Mouse (Mus musculus) cortical plate, adult 2 months (tissue): Measurements from ENCODE around the gene Slco3a1.

Experiments used
- CTCF ChIP-seq: fragments of 200-500 bp; IDR thresholded peaks from 2 replicates; pipeline ENCODE4 v1.5.1; 2011; ENCODE audit warnings: mild to moderate bottlenecking, control low read depth, low read length; ENCODE audit not compliant: insufficient read depth; ENCODE audit errors: extremely low read depth
- POLR2A ChIP-seq: fragments of 200-500 bp; IDR thresholded peaks from 2 replicates; pipeline ENCODE4 v1.6.1; 2011; ENCODE audit warnings: mild to moderate bottlenecking, low read length, control low read depth; ENCODE audit not compliant: insufficient read depth; ENCODE audit errors: extremely low read depth

DNA sequence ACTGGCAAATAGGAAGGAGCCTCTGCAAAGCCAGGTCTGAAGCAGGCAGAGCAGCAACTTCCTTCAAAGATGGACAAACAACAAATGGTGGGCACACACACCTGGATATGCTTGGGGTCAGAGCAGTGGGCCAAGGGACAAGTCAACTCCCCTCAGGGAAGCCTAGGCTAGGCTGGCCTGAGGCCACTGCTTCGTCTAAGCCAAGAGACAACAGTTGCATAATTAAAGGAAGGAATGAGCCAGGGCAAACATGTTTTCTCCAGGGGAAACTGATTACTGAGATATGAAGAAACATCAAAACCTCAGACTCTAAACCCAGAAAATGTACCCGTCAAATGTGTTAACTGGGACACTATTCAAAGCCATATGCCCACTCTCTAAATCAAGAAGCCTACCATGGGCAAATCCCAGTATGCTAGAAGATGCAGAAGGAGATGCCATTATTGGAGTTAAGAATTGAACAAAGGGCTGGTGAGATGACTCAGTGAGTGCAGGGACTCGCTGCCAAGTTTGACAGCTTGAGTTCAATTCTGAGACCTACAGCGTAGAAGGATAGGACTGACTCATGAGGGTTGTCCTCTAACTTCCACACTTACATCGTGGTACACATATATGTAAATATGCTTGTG is 97.1 kb downstream of the Slco3a1 start:
- TF ChIP-seq CTCF (no peak), POLR2A (no peak)
